Mouse (Mus musculus) myocyte (in vitro differentiated cells): ENCODE measurements around the gene Tsen2. TPM values are rescaled to one million over a fixed set of nuclear protein-coding genes. Genes with fewer than 3 reads are reported as not detected.

Source experiments
- H3K27me3 ChIP-seq: one replicate; pipeline ENCODE4 v1.6.1; 2011; ENCODE audit not compliant: control insufficient read depth, insufficient read depth, insufficient read length
- H3K36me3 ChIP-seq: one replicate; pipeline ENCODE4 v1.6.1; 2011; ENCODE audit not compliant: control insufficient read depth, insufficient read depth
- H3K4me2 ChIP-seq: one replicate; pipeline ENCODE4 v1.6.1; 2011; ENCODE audit warnings: low read depth, control low read depth
- H3K4me3 ChIP-seq: one replicate; pipeline ENCODE4 v1.5.1; 2011; ENCODE audit warnings: mild to moderate bottlenecking, control low read depth, moderate library complexity
- H3K79me2 ChIP-seq: one replicate; pipeline ENCODE4 v1.6.1; 2011; ENCODE audit not compliant: control insufficient read depth, insufficient read depth
- H3ac ChIP-seq: one replicate; pipeline ENCODE4 v1.6.1; 2011; ENCODE audit not compliant: control insufficient read depth, insufficient read length
- CEBPB ChIP-seq: IDR thresholded peaks from 2 replicates; pipeline ENCODE4 v1.6.1; 2011; ENCODE audit warnings: mild to moderate bottlenecking, moderate library complexity; ENCODE audit not compliant: poor library complexity, insufficient read depth, severe bottlenecking
- E2F4 ChIP-seq: IDR thresholded peaks from one replicate; pipeline ENCODE4 v1.6.1; 2011; ENCODE audit warnings: mild to moderate bottlenecking, control low read depth, moderate library complexity; ENCODE audit not compliant: insufficient read depth
- MAX ChIP-seq: IDR thresholded peaks from one replicate; pipeline ENCODE4 v1.6.1; 2011; ENCODE audit warnings: low read depth, mild to moderate bottlenecking, control low read depth
- MYOD1 ChIP-seq, 3 experiments: IDR thresholded peaks; one replicate each; pipeline ENCODE4 v1.6.1; 2011; ENCODE audit warnings: control low read depth in 2 of 3, low read depth in 2 of 3, mild to moderate bottlenecking in 2 of 3, moderate library complexity in 1 of 3; ENCODE audit not compliant: insufficient read length in 2 of 3, control insufficient read depth in 1 of 3
- MYOG ChIP-seq, 3 experiments: IDR thresholded peaks; one replicate each; pipeline ENCODE4 v1.6.1; 2011; ENCODE audit warnings: control low read depth in 2 of 3, low read depth in 2 of 3, mild to moderate bottlenecking in 2 of 3; ENCODE audit not compliant: insufficient read length in 2 of 3, control insufficient read depth in 1 of 3, insufficient read depth in 1 of 3
- POLR2A ChIP-seq: IDR thresholded peaks from one replicate; pipeline ENCODE4 v1.6.1; 2011; ENCODE audit warnings: low read depth, mild to moderate bottlenecking, control low read depth, moderate library complexity; ENCODE audit not compliant: insufficient read length
- POLR2AphosphoS2 ChIP-seq: IDR thresholded peaks from one replicate; pipeline ENCODE4 v1.6.1; 2011; ENCODE audit warnings: low read depth, control low read depth; ENCODE audit not compliant: insufficient read length
- REST ChIP-seq: IDR thresholded peaks from one replicate; pipeline ENCODE4 v1.6.1; 2011; ENCODE audit warnings: mild to moderate bottlenecking, control low read depth, moderate library complexity; ENCODE audit not compliant: insufficient read depth, insufficient read length
- SRF ChIP-seq: IDR thresholded peaks from one replicate; pipeline ENCODE4 v1.6.1; 2011; ENCODE audit warnings: low read depth; ENCODE audit not compliant: control insufficient read depth, insufficient read length
- TCF12 ChIP-seq: IDR thresholded peaks from one replicate; pipeline ENCODE4 v1.6.1; 2011; ENCODE audit warnings: mild to moderate bottlenecking, control low read depth; ENCODE audit not compliant: poor library complexity, insufficient read depth, severe bottlenecking
- TCF3 ChIP-seq: IDR thresholded peaks from one replicate; pipeline ENCODE4 v1.6.1; 2011; ENCODE audit warnings: low read depth, control low read depth; ENCODE audit not compliant: insufficient read length
- USF1 ChIP-seq: IDR thresholded peaks from one replicate; pipeline ENCODE4 v1.6.1; 2011; ENCODE audit warnings: low read depth, mild to moderate bottlenecking, control low read depth, moderate library complexity
- polyA plus RNA-seq: library from polyadenylated mRNA; unstranded; fragments of >200 nt; fragmentation: generic; extraction: Trizol; gene quantifications from one replicate; pipeline ENCODE4 v1.2.1, GENCODE M21; 2012; ENCODE audit warnings: missing spikeins

Tsen2 gene
- polyA plus RNA-seq, 1 experiment = 13.4 TPM

DNA sequence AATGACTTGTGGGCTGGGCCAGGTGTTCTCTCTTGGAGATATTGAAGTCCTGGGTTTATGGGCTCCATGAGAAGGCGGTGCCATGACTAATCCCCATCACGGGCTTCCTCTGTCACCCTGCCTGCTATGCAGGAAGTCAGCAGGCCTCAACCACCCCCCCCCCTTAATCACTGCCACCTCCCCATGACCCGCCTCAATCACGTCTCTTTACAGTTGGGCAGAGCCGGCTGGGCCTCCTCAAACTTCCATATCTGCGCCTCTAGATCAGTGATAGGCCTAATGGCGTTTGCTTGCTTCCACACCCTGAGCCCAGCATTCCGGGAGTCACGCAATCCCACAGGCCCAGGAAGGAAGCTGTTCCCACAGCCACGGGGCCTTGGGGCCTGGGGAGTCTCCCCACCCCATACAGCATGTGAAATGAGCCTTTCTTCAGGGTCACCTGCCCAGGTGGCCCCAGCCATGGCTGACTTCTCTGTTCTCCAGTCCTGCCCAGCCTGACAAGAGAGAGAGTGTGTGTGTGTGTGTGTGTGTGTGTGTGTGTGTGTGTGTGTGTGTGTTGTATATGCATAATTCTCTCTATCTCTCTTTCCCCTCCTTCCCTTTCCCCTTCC, 40.8 kb upstream of the Tsen2 start:
- Histone ChIP-seq H3K36me3 (no peaks in the 10 kb centered on the region), H3ac (no peak overlapping the region), H3K79me2 (no peaks in the 10 kb centered on the region), H3K27me3 (no peaks in the 10 kb centered on the region), H3K4me2 (no peak overlapping the region), H3K4me3 (no peak overlapping the region)
- TF ChIP-seq CEBPB = no peak
- TF ChIP-seq POLR2A = no peak
- no peak for TF ChIP-seq MYOD1 (IDR thresholded peaks at IDR 0.05; ENCODE audit: control insufficient read depth in 1 of 3, insufficient read length in 2 of 3, low read depth in 2 of 3)

DNA sequence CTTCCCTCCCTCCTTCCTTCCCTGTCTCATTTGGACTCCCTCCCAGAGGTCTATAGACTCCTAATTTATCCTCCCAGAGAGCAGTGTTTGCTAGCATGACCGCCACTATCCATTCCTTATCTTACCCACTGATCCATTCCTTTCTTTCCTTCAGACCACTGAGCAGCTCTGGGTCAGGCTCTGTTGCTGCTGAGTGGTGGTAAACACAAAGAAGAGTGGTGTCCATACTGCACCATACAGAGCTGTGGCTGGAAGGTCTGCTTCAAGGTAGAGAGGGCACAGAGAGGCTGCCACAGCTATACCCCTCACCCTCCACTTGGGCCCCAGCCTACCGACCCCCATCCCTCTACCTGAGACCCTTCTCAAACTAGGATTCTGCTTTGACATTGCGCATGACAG, 40.3 kb upstream of the Tsen2 start:
- TF ChIP-seq MYOD1 (IDR thresholded peaks at IDR 0.05; ENCODE audit: control insufficient read depth in 1 of 3, insufficient read length in 2 of 3, low read depth in 2 of 3) = no peak
- TF ChIP-seq MYOG (IDR thresholded peaks at IDR 0.05; ENCODE audit: control insufficient read depth in 1 of 3, insufficient read depth in 1 of 3, insufficient read length in 2 of 3, low read depth in 2 of 3) = no peak
- H3K4me2 ChIP-seq = no peak overlapping the region
- no peak overlapping the region for H3K4me3 ChIP-seq
- no peaks in the 10 kb centered on the region for H3K36me3 ChIP-seq
- no peaks in the 10 kb centered on the region for H3K27me3 ChIP-seq
- H3K79me2 ChIP-seq = no peaks in the 10 kb centered on the region
- no peak overlapping the region for H3ac ChIP-seq

DNA sequence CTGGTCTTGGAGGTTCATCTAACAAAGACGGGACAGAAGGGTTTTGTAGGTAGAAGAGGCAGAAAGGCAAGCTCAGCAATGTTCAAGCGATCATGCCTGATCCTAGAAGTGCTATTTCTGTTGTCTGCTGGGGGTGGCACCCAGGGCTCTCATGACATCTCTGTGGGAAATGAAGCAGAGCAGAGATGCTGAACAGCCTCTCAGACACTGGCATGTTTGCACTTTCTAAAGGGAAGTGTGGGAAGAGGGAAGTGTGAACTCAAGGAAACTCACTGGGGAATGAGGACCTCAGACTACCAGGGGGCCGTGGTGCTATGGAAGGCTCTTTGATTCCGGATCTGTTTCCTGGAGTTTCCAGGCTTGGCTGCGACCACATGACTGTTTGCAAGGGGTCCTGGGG, 39.5 kb upstream of the Tsen2 start:
- Histone ChIP-seq H3K4me2 (no peak overlapping the region), H3ac (no peak overlapping the region), H3K79me2 (no peaks in the 10 kb centered on the region), H3K36me3 (no peaks in the 10 kb centered on the region), H3K27me3 (no peaks in the 10 kb centered on the region), H3K4me3 (no peak overlapping the region)
- no peak for TF ChIP-seq USF1

DNA sequence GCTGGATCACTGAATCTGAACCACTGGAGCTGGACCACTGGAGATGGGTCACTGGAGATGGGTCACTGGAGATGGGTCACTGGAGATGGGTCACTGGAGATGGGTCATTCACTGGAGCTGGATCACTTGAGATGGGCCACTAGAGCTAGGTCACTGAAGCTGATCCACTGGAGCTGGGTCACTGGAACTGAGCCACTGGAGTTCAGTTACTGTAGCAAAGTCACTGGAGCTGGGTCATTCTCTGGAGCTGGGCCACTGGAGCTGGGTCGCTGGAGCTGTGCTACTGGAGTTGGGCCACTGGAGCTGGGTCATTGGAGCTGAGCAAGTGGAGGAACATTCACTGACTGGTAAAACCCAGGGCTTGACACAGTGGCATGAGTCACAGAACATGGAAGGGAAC, 38.0 kb upstream of the Tsen2 start:
- H3K36me3 ChIP-seq = no peaks in the 10 kb centered on the region

DNA sequence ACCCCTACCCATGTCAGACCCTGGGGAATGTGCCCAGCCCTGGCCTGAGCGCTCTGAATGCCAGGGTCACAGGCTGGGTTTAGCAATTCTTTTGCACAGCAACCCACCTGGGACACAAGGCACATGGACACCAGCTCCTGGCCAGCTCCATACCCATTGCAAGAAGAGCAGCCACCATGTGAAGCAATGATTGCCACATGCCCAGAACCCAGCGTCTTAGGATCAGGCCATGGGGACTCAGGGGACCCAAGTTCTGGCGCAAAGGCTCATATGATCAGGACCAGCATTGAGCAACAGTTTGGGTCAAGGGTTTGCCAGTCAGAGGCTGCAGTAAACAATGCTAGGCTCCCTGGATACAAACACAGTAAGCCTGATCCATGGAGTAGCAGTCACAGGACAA, 33.0 kb upstream of the Tsen2 start:
- Histone ChIP-seq H3K36me3 (no peaks in the 10 kb centered on the region), H3K4me2 (no peak overlapping the region), H3ac (no peak overlapping the region), H3K27me3 (no peaks in the 10 kb centered on the region), H3K4me3 (no peak overlapping the region), H3K79me2 (no peaks in the 10 kb centered on the region)
- no peak for TF ChIP-seq TCF3
- TF ChIP-seq POLR2A = no peak
- TF ChIP-seq TCF12 = no peak
- no peak for TF ChIP-seq MYOD1 (IDR thresholded peaks at IDR 0.05; ENCODE audit: control insufficient read depth in 1 of 3, insufficient read length in 2 of 3, low read depth in 2 of 3)
- TF ChIP-seq POLR2AphosphoS2 = no peak
- no peak for TF ChIP-seq REST
- no peak for TF ChIP-seq CEBPB
- TF ChIP-seq USF1 = no peak
- TF ChIP-seq SRF = no peak
- TF ChIP-seq MAX = no peak

More for the DNA sequence above, 38.0 kb upstream of the Tsen2 start:
- Histone ChIP-seq H3K4me2 (no peak overlapping the region), H3ac (no peak overlapping the region), H3K27me3 (no peaks in the 10 kb centered on the region), H3K79me2 (no peaks in the 10 kb centered on the region), H3K4me3 (no peak overlapping the region)
- TF ChIP-seq CEBPB (no peak), MYOG (IDR thresholded peaks at IDR 0.05; ENCODE audit: control insufficient read depth in 1 of 3, insufficient read depth in 1 of 3, insufficient read length in 2 of 3, low read depth in 2 of 3) (no peak), MAX (no peak), TCF3 (no peak), TCF12 (no peak), POLR2A (no peak), E2F4 (no peak)

DNA sequence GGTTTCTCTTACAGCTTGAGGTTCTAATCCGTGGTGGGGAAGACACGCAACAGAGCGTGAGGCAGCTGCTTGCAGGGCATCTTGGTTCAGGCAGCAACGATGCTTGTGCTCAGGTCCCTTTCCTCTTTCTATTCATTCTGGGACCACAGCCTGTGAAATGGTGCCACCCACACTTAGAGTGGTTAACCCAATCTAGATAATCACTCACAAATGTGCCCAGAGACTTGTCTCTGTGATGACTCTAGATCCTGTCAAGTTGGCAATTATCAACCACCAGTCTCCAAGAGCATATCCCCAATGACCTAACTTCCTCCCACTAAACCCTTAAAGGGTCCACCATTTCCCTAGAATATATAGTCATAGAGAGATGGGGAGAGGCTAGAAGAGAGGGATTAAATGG, 31.3 kb upstream of the Tsen2 start:
- H3K79me2 ChIP-seq = no peaks in the 10 kb centered on the region
- H3K36me3 ChIP-seq = no peaks in the 10 kb centered on the region
- H3K27me3 ChIP-seq = no peaks in the 10 kb centered on the region
- no peak overlapping the region for H3K4me2 ChIP-seq
- no peak overlapping the region for H3K4me3 ChIP-seq
- TF ChIP-seq USF1 = no peak
- no peak for TF ChIP-seq POLR2AphosphoS2
- no peak for TF ChIP-seq TCF3
- no peak for TF ChIP-seq E2F4
- no peak for TF ChIP-seq POLR2A
- TF ChIP-seq MYOD1 (IDR thresholded peaks at IDR 0.05; ENCODE audit: control insufficient read depth in 1 of 3, insufficient read length in 2 of 3, low read depth in 2 of 3) = no peak
- TF ChIP-seq CEBPB = no peak
- no peak for TF ChIP-seq REST
- TF ChIP-seq MAX = no peak
- TF ChIP-seq MYOG (IDR thresholded peaks at IDR 0.05; ENCODE audit: control insufficient read depth in 1 of 3, insufficient read depth in 1 of 3, insufficient read length in 2 of 3, low read depth in 2 of 3) = no peak
- TF ChIP-seq SRF = no peak
- no peak for TF ChIP-seq TCF12
- no peak overlapping the region for H3ac ChIP-seq
